Mouse (Mus musculus) neural tube, embryonic 12.5 days (tissue): ENCODE measurements around the gene Hoxd10. TPM values are rescaled to one million over a fixed set of nuclear protein-coding genes. Genes with fewer than 3 reads are reported as not detected.
A peak's percentile ranks its signal among the peaks of the same experiment; 100 is the strongest.

ENCODE experiments used
- ATAC-seq: fragments of 200-750 bp; cut with Nextera tagmentation; 2 replicates; pipeline ENCODE4 v1.8.0; 2017; ENCODE audit warnings: low read depth, mild to moderate bottlenecking, moderate TSS enrichment, moderate library complexity; ENCODE audit not compliant: low FRiP score
- H3K27ac ChIP-seq: fragments of 300-500 bp; sonication (generic); 2 replicates; pipeline ENCODE4 v1.5.1; 2016
- H3K27me3 ChIP-seq: fragments of 300-500 bp; sonication (generic); replicated peaks from 2 replicates; pipeline ENCODE4 v1.6.1; 2016; ENCODE audit warnings: mild to moderate bottlenecking
- H3K36me3 ChIP-seq: fragments of 300-500 bp; sonication (generic); 2 replicates; pipeline ENCODE4 v1.6.1; 2016; ENCODE audit warnings: mild to moderate bottlenecking
- H3K4me1 ChIP-seq: fragments of 300-500 bp; sonication (generic); 2 replicates; pipeline ENCODE4 v1.6.1; 2016
- H3K4me2 ChIP-seq: fragments of 300-500 bp; sonication (generic); replicated peaks from 2 replicates; pipeline ENCODE4 v1.6.1; 2016; ENCODE audit warnings: mild to moderate bottlenecking
- H3K4me3 ChIP-seq: fragments of 300-500 bp; sonication (generic); 2 replicates; pipeline ENCODE4 v1.5.1; 2016
- H3K9ac ChIP-seq: fragments of 300-500 bp; sonication (generic); 2 replicates; pipeline ENCODE4 v1.6.1; 2016; ENCODE audit warnings: mild to moderate bottlenecking
- H3K9me3 ChIP-seq: fragments of 300-500 bp; sonication (generic); 2 replicates; pipeline ENCODE4 v1.6.1; 2016; ENCODE audit warnings: mild to moderate bottlenecking
- WGBS: fragments of 180-500 bp; shearing (Covaris S2); methylation state at CpG from one replicate; pipeline ENCODE4 v1.1.7; 2016; 5-methylcytosine and 5-hydroxymethylcytosine counted together
- polyA plus RNA-seq: library from polyadenylated mRNA; unstranded; fragments of >200 nt; fragmentation: Nextera tagmentation; extraction: Ambion mirVana; gene quantifications from 2 replicates; pipeline ENCODE4 v1.2.1, GENCODE M21; 2016

Gene Hoxd10
- polyA plus RNA-seq, 1 experiment from 2014 or later = 49.0 TPM

DNA sequence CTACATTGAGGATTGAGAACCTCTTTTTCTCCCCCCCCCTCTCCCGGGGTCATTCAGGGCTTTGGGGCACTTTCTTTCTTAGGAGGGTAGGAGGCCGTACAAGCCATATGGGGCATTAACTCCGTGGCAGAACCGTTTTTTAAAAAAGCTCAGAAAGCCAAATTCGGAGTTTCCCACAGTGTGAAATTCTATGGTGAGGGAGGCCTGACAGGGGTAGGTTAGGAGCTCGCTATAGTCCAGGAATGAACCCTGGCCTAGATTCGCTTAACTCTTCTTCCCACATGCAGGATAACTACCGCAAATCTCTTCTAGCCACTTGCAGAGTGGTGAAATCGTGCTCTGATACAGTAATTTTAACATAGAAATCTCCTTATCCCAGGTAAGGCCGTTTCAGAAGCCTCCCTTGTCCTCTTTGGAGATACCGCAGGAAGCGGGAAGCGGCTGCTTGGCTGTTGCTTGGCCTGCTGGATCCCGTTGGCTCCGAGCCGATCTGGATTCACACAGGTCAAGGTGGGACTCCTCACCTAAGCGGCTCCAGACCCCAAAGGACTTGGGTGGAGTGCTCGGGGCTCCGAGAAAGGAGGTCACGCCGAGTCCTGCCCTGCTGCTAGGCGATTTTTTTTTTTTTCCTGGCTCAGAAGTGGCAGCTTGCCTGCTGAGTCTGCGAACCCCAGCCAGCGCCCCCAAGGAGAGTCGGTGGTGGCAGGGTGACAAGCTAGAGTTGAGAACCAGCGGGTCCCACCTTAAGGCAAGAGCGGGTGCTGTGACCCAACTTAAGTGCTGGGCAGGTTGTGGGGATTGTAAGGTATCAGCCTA, 43.5 kb downstream of the Hoxd10 start:
- Histone ChIP-seq H3K27me3 (no peaks in the 10 kb centered on the region), H3K27ac (peak overlapping the region; percentile 99), H3K4me3 (peak overlapping the region; percentile 47), H3K9me3 (no peaks in the 10 kb centered on the region), H3K4me1 (peaks cover 92% of the 10 kb centered on the region), H3K36me3 (peaks cover 18% of the 10 kb centered on the region), H3K9ac (peak overlapping the region; percentile 92), H3K4me2 (peak overlapping the region; percentile 96)
- no peak for ATAC-seq
- WGBS = 3% methylated on average over 27 of the region's 27 CpGs

DNA sequence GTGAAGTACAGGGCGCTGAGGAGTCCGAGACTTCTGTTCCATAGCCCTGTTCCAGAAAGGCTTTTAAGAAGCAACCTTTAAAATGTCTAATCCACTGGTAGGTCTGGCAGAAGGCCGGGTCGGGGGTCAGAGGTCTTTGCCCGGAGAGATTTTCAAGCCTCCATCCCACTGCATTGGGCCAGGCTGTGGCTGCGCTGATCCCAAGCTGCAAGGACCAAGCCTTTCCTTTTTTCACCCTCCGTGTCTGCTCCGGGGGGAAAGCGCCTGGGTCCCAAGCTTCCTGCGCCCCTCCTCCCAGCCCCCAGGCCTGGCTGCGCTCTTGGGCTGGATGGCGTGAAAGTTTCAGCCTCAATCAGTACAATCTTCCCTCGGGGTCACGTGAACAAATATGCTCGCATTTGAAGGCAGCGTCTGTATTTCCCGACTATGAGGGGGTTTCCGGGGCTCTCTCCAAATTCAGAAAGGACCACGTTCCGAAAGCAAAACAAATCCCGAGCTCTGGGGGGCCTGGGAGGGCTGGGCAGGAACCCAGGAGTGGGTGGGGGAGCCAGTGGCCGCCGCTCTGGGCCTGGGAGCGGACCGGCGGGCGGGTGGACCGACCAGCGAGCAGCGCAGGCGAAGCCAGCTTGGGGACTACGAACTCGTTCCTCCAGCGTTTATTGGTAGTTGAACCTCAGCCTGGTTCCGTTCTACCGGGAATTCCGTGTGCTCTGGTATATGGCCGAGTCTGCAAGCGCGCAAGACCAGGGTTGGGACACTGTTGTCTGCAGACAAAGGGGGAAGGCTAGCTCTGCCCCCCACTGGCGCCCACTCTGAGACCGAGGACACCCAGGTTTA, 44.3 kb downstream of the Hoxd10 start:
- H3K9me3 ChIP-seq = no peaks in the 10 kb centered on the region
- WGBS = under 1% methylated on average over 42 of the region's 42 CpGs
- ATAC-seq = no peak
- H3K4me3 ChIP-seq = peak overlapping the region; percentile 47
- peak overlapping the region; percentile 96 for H3K4me2 ChIP-seq
- peaks cover 92% of the 10 kb centered on the region for H3K4me1 ChIP-seq
- H3K27ac ChIP-seq = peak overlapping the region; percentile 99
- H3K27me3 ChIP-seq = no peaks in the 10 kb centered on the region
- H3K36me3 ChIP-seq = peaks cover 18% of the 10 kb centered on the region
- H3K9ac ChIP-seq = peak overlapping the region; percentile 92

DNA sequence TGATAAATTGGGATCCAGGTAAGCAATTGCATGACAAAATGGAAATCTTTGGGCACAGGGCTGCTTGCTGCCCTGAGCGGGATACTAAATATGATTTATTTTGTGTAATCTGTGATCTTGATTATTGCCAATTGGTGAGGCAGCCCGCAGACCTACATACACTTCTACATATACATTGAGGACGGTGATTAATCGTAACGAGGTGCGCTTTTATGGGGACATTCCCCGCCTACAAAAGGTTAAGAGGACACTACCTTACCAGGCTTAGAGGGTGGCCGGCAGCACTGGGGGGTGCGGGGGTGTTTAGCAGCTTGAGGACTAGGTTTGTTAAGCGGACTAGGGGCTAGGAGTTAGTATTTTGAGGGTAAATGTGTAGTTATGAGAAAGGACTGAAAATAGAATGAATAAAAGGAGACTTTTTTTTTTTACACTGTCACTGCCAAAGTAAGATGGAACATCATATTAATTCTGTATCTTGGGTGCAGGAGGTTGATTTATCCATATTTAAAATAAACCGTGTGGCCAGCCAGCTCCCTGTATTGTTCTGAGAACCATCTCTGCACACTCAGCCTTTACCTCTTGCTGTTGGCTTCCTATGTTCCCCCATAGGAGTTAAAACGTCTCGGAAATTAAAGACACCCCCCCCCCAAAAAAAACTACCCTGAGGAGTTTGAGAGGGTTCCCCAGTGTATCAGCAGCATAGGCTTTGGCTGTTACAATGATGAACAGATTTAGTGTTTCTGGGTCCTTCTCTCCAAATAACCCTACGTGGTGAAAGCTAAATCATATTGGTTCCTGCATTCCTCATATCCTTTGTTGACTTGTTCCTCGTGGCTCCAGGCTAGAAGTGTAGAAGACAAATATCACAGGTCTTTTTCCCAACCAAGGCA, 45.2 kb downstream of the Hoxd10 start:
- peak overlapping the region; percentile 92 for H3K9ac ChIP-seq
- ATAC-seq = no peak
- H3K4me3 ChIP-seq = peak overlapping the region; percentile 47
- H3K9me3 ChIP-seq = no peaks in the 10 kb centered on the region
- no peaks in the 10 kb centered on the region for H3K27me3 ChIP-seq
- WGBS = 3% methylated on average over 15 of the region's 15 CpGs
- peak overlapping the region; percentile 96 for H3K4me2 ChIP-seq
- H3K36me3 ChIP-seq = peaks cover 16% of the 10 kb centered on the region
- H3K27ac ChIP-seq = peak overlapping the region; percentile 99
- peaks cover 93% of the 10 kb centered on the region for H3K4me1 ChIP-seq

DNA sequence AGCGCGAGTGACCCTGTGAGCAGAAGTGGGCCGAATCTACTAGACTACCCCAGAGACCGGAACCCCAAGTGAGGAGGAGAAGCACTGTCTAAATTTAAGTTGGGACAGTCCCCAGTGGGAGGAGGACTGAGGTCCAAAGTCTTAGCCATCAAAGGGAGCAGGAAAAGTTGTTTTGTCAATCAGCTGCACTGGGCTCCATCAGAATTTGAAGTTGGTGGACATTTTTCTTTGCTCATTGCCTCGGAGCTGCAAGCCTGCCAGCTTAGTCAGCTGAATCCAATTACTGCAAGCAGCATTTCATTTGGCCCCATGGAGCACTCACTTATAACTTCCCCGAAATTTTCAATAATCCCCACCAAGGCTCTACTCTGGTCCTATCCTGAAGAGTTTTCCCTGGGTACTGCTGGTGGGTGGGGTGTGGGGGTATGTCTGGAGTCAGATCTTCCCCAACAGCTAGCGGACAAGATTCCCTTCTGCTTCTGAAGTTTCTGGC, 45.9 kb downstream of the Hoxd10 start:
- H3K27me3 ChIP-seq = no peaks in the 10 kb centered on the region
- peak overlapping the region; percentile 92 for H3K9ac ChIP-seq
- peak overlapping the region; percentile 47 for H3K4me3 ChIP-seq
- 9% methylated on average over 7 of the region's 7 CpGs for WGBS
- H3K36me3 ChIP-seq = peaks cover 13% of the 10 kb centered on the region; the same call in 1 of the 2 replicates
- peak overlapping the region; percentile 96 for H3K4me2 ChIP-seq
- no peaks in the 10 kb centered on the region for H3K9me3 ChIP-seq
- peaks cover 87% of the 10 kb centered on the region for H3K4me1 ChIP-seq
- no peak for ATAC-seq
- H3K27ac ChIP-seq = peak overlapping the region; percentile 99

DNA sequence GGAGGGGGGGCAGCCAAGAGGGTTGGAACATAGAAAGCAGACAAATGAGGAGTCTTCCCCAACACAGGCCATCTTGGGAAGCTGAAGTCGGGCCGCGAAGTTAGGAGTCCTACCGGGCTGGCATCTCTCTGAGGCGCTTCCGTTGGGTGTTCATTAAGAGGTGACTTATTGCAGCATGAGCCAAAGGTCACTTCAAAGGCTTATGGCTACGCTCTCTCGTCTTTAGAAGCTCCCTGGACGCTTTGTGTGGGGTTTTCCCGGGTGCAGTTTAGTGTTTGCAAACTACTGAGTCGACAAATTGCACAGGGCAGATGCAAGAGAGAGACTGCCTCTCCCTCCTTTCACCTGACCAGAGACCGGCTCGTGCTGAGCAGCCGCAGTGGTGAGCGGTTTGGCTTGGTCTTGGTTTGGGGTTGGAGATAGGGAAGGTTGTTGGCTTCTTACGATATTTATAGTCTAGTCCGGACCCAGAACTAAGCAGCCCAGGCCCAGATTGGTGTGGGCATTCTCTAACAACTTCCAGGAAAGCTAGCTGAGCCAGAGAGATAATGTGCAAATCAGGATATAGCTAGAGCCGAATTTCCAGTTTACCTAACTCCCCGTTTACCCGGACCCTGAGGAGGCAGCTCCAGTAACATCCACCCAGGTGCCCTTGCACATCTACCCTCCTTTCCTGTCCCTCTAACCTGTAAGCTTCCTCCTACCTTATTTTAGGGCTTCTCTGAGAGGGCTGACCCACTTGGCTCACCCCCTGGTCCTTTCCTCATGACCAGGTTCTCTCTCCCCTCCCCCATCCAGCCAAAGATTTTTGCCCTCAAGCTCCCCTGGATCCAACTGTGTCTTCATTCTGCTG, 47.1 kb downstream of the Hoxd10 start:
- Histone ChIP-seq H3K27ac (peak overlapping the region; percentile 99), H3K27me3 (no peaks in the 10 kb centered on the region), H3K36me3 (peaks cover 13% of the 10 kb centered on the region; the same call in 1 of the 2 replicates), H3K4me3 (peak overlapping the region; percentile 47), H3K4me1 (peaks cover 83% of the 10 kb centered on the region), H3K4me2 (peak overlapping the region; percentile 96), H3K9ac (peak overlapping the region; percentile 92), H3K9me3 (no peaks in the 10 kb centered on the region)
- WGBS = under 1% methylated on average over 20 of the region's 20 CpGs
- ATAC-seq = no peak; the same call in 1 of the 2 replicates

DNA sequence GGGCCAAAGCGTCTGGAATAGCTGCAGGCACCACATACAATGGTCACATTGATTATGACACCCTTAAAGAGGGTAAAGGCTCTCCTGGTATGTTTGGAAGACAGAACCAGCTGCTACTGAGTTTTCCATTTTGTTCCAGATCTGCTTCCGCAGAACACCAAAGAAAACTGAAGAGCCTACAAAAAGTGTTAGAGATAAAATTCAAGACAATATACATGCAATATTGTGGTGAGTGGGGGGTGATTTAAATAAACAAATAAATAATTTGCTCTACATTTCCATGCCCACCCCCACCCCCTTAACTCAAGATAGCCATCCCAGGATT, 47.7 kb downstream of the Hoxd10 start:
- peak overlapping the region; percentile 99 for H3K27ac ChIP-seq
- H3K9ac ChIP-seq = peak overlapping the region; percentile 92
- peak overlapping the region; percentile 47 for H3K4me3 ChIP-seq
- H3K9me3 ChIP-seq = no peaks in the 10 kb centered on the region
- no peak for ATAC-seq
- H3K27me3 ChIP-seq = no peaks in the 10 kb centered on the region
- H3K36me3 ChIP-seq = peaks cover 19% of the 10 kb centered on the region; the same call in 1 of the 2 replicates
- peak overlapping the region; percentile 96 for H3K4me2 ChIP-seq
- peaks cover 83% of the 10 kb centered on the region for H3K4me1 ChIP-seq
- 1% methylated on average over 2 of the region's 2 CpGs for WGBS

DNA sequence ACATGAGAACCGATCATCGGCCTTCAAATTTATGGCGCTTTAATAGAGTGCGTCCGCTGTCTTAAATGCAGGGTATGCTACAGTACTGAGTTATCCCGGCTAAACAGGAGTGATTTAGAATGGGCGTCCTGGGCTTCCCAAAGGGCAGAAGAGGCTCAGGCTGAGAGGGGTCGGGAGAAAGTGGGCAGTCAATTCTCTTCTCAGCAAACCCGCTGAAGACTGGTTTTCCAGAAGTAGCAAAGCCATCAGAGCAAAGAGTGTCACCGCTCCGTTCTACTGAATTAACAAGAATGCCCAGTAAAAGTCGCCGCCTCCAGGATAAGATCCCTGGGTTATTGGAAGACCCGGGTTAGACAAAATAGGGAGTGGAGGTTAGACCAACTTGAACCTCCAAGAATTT, 48.1 kb downstream of the Hoxd10 start:
- 2% methylated on average over 14 of the region's 14 CpGs for WGBS
- H3K4me2 ChIP-seq = peak overlapping the region; percentile 96
- no peaks in the 10 kb centered on the region for H3K27me3 ChIP-seq
- H3K4me3 ChIP-seq = peak overlapping the region; percentile 47
- H3K27ac ChIP-seq = peak overlapping the region; percentile 99
- H3K4me1 ChIP-seq = peaks cover 84% of the 10 kb centered on the region
- H3K36me3 ChIP-seq = peaks cover 21% of the 10 kb centered on the region; the same call in 1 of the 2 replicates
- no peaks in the 10 kb centered on the region for H3K9me3 ChIP-seq
- peak overlapping the region; percentile 92 for H3K9ac ChIP-seq
- 0 out of 2 replicates have a peak, but pooled peaks have one; percentile 5 for ATAC-seq

DNA sequence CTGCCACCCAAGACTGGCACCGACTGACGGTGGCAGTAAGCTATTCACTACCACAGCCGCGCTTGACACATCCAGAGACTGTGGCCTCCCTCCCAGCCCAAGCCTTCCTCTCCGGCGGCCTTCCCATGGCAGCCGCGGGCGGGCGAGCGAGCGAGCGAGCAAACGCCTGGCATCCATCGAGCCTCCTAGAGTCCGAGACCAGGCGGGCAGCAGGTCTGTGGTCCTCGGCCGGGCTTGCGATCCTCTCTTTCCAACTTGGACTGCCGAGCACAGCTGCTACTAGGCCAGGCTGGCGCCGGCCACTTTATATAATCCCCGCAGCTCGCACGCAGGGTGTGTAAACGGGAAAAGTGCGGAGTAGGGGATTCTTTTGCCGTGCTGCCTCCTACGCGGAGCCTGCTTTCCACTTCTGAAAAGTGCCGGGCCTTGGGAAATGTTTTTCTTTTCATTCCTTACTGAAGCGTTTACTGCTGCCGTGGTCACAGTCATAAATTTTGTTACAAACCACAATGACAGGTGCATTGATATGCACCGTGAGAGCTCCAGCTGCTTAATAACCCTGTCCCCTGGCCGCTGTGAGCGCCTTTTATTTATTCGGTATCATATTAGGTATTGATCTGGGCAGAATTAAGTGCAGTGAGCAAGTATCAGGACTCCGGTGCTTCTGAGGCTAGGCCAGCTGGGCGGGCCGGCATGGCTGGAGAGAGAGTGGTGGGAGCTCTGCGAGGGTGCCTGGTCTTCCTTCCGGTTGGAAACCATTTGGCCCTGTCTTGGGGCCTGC, 48.8 kb downstream of the Hoxd10 start:
- H3K4me3 ChIP-seq = peak overlapping the region; percentile 47
- peaks cover 21% of the 10 kb centered on the region; the same call in 1 of the 2 replicates for H3K36me3 ChIP-seq
- peak overlapping the region; percentile 99 for H3K27ac ChIP-seq
- no peaks in the 10 kb centered on the region for H3K27me3 ChIP-seq
- under 1% methylated on average over 43 of the region's 43 CpGs for WGBS
- H3K9ac ChIP-seq = peak overlapping the region; percentile 92
- ATAC-seq = peak; percentile 48
- H3K4me1 ChIP-seq = peaks cover 84% of the 10 kb centered on the region
- H3K4me2 ChIP-seq = peak overlapping the region; percentile 96
- H3K9me3 ChIP-seq = no peaks in the 10 kb centered on the region

DNA sequence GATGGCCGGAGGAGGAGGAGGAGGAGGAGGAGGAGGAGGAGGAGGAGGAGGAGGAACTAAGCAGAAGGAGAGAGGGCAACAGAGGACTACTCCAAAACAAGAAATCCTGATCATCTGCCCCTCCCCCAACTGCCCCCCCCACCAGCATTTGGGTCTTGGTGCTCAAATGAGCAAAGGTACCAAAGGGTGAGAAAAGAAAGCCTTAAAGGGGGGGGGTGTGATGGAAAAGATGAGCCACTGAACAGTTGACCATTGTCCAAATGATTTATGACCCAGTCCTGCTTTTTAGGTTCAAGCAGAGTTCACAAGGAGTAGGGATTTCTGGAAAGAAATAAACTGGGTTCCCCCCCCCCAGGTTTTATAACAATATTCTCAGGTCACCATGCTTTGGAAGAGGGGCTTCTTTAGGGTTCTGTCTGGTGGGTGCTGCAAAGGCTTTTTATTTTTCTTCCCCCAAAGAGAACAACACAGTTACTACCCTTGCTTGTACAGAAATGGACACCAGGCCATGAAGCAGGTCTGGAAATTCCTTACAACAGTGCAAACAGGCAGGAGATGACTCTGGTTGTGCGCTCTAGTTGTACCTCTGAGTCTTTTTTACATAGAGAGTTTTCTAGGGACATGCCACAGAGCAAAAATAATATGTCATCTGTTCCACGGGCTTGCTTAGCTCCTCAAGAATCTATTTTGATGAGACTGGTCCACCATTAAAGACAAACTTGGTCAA, 49.7 kb downstream of the Hoxd10 start:
- Histone ChIP-seq H3K27ac (peak overlapping the region; percentile 99), H3K9ac (peak overlapping the region; percentile 92; the same call in 1 of the 2 replicates), H3K4me2 (peak overlapping the region; percentile 96), H3K36me3 (peaks cover 15% of the 10 kb centered on the region), H3K27me3 (no peaks in the 10 kb centered on the region), H3K9me3 (no peaks in the 10 kb centered on the region), H3K4me3 (peak overlapping the region; percentile 47; the same call in 1 of the 2 replicates), H3K4me1 (peaks cover 84% of the 10 kb centered on the region)
- WGBS = 15% methylated on average over 2 of the region's 3 CpGs
- ATAC-seq = 0 out of 2 replicates have a peak, but pooled peaks have one; percentile 0

DNA sequence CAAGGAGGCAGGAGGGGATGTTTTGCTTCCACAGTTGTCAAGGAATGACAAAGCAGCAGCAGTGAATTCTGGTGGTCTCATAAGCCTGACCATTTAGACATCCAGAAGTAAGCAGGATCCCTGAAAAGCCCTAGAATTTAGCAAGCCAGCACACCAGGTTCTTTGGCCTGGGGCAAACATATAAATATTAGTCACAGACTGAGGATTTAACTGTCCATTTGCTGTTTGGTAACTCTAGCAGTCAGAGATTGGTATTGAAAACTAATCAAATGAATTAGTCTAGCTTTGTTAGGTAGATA, 50.2 kb downstream of the Hoxd10 start:
- Histone ChIP-seq H3K4me2 (peak overlapping the region; percentile 96; the same call in 1 of the 2 replicates), H3K4me1 (peaks cover 85% of the 10 kb centered on the region), H3K36me3 (peaks cover 17% of the 10 kb centered on the region), H3K27ac (peak overlapping the region; percentile 99), H3K9ac (no peak overlapping the region), H3K27me3 (no peaks in the 10 kb centered on the region), H3K4me3 (no peak overlapping the region), H3K9me3 (no peaks in the 10 kb centered on the region)
- ATAC-seq = no peak
